Mouse (Mus musculus) spleen, adult 2 months (tissue): ENCODE data around the gene Rsph10b.

Source experiments
- CTCF ChIP-seq: fragments of 200-500 bp; IDR thresholded peaks from 2 replicates; pipeline ENCODE4 v1.5.1; 2011; ENCODE audit warnings: mild to moderate bottlenecking, inconsistent platforms; ENCODE audit not compliant: insufficient read depth, insufficient read length, insufficient replicate concordance; ENCODE audit errors: extremely low read depth
- POLR2A ChIP-seq: fragments of 200-500 bp; IDR thresholded peaks from 2 replicates; pipeline ENCODE4 v1.6.1; 2011; ENCODE audit warnings: low read depth, low read length, inconsistent platforms

- TF ChIP-seq CTCF (no peak), POLR2A (no peak)
Observed at GRCm38 (mm10) chr5:143993260-143993659, 60.4 kb downstream of the Rsph10b start.
